Comparison of ENCODE assay signal across 14 mouse cellular contexts in genomic region chr9:63727070-63727469, GRCm38 (mm10). TPM values are rescaled to one million over a fixed set of nuclear protein-coding genes. Genes with fewer than 3 reads are reported as not detected.
DNase-seq lines count a peak whose midpoint lies in the region; ATAC-seq and TF ChIP-seq lines count a peak whose summit lies in the region.
"Had no signal": no experiment of that assay in that cellular context is flagged by ENCODE, and none has a peak within 500 bp of the region (broad histone marks: within the 10 kb centered on the region; RNA-seq: fewer than 3 reads in every experiment).

No protein-coding gene starts in this region.

- no peak overlapping the region for H3K9ac ChIP-seq in heart, postnatal 0 days (replicated peaks; ENCODE audit: low read depth, low read length)
- no peak overlapping the region for H3K9ac ChIP-seq in embryonic facial prominence, embryonic 14.5 days (ENCODE audit: low read depth, low read length)
- H3K9ac ChIP-seq in intestine, embryonic 15.5 days, result no peak overlapping the region
- H3K9ac ChIP-seq in forebrain, embryonic 16.5 days (replicated peaks; ENCODE audit: low read depth, low read length), result no peak overlapping the region
- H3K9ac ChIP-seq in forebrain, embryonic 14.5 days (ENCODE audit: low read length), result no peak overlapping the region
- H3K9ac ChIP-seq: midbrain, embryonic 15.5 days had no signal

- H3K79me2 ChIP-seq in macrophage (ENCODE audit: inconsistent target), result no peaks in the 10 kb centered on the region; the same call in 1 of the 2 replicates

- no peak overlapping the region for H3K4me2 ChIP-seq in heart, postnatal 0 days (ENCODE audit: low read depth, low read length)
- H3K4me2 ChIP-seq in embryonic facial prominence, embryonic 14.5 days (ENCODE audit: low read depth, low read length), result no peak overlapping the region
- H3K4me2 ChIP-seq in intestine, embryonic 15.5 days (replicated peaks), result peak overlapping the region; percentile 45; the same call in 1 of the 2 replicates
- no peak overlapping the region for H3K4me2 ChIP-seq in forebrain, embryonic 16.5 days (ENCODE audit: low read length)
- H3K4me2 ChIP-seq in forebrain, embryonic 14.5 days (ENCODE audit: low read length), result no peak overlapping the region
- H3K4me2 ChIP-seq: hindbrain, embryonic 12.5 days; midbrain, embryonic 15.5 days; neural tube, embryonic 13.5 days had no signal

- DNase-seq in heart, postnatal 0 days (ENCODE audit: low spot score), result no peak
- DNase-seq in heart, adult 11 months, result no peak
- no peak for DNase-seq in embryonic facial prominence, embryonic 14.5 days (ENCODE audit: low spot score)
- no peak for DNase-seq in forebrain, embryonic 14.5 days (ENCODE audit: low spot score)
- DNase-seq: cerebellum, postnatal 36 days; layer of hippocampus, postnatal 36 days; thymus, postnatal 36 days had no signal

- no peak for ATAC-seq in heart, postnatal 0 days (ENCODE audit: insufficient read depth, low read depth)
- ATAC-seq in embryonic facial prominence, embryonic 14.5 days (ENCODE audit: low read depth), result no peak
- ATAC-seq in intestine, embryonic 15.5 days, result peak; percentile 78
- ATAC-seq in forebrain, embryonic 16.5 days, result no peak
- ATAC-seq in forebrain, embryonic 14.5 days, result no peak
- ATAC-seq: midbrain, embryonic 15.5 days had no signal

- H3K4me3 ChIP-seq in heart, postnatal 0 days (ENCODE audit: low read depth, low read length), result no peak overlapping the region
- no peak overlapping the region for H3K4me3 ChIP-seq in embryonic facial prominence, embryonic 14.5 days (ENCODE audit: low read depth, low read length)
- no peak overlapping the region for H3K4me3 ChIP-seq in intestine, embryonic 15.5 days (replicated peaks)
- no peak overlapping the region for H3K4me3 ChIP-seq in macrophage (ENCODE audit: inconsistent target)
- H3K4me3 ChIP-seq in forebrain, embryonic 16.5 days (replicated peaks; ENCODE audit: low read length), result no peak overlapping the region
- no peak overlapping the region for H3K4me3 ChIP-seq in forebrain, embryonic 14.5 days (ENCODE audit: low read depth, low read length)
- H3K4me3 ChIP-seq: erythroblast, embryonic 14.5 days; hindbrain, embryonic 12.5 days; midbrain, embryonic 15.5 days; neural tube, embryonic 13.5 days had no signal

- no peak for TF ChIP-seq CTCF in heart, postnatal 0 days (IDR thresholded peaks at IDR 0.05; ENCODE audit: low read depth)

- H3K4me1 ChIP-seq in heart, postnatal 0 days (ENCODE audit: control insufficient read depth, insufficient read depth), result peaks cover 43% of the 10 kb centered on the region
- H3K4me1 ChIP-seq in embryonic facial prominence, embryonic 14.5 days (ENCODE audit: control insufficient read depth, insufficient read depth, low read length), result peaks cover 27% of the 10 kb centered on the region
- H3K4me1 ChIP-seq in intestine, embryonic 15.5 days (replicated peaks), result peaks cover 40% of the 10 kb centered on the region
- no peaks in the 10 kb centered on the region for H3K4me1 ChIP-seq in forebrain, embryonic 16.5 days (replicated peaks; ENCODE audit: control insufficient read depth, insufficient read depth, low read length)
- no peaks in the 10 kb centered on the region for H3K4me1 ChIP-seq in forebrain, embryonic 14.5 days (ENCODE audit: control insufficient read depth, insufficient read depth, low read length)

- H3K36me3 ChIP-seq in heart, postnatal 0 days (replicated peaks; ENCODE audit: control insufficient read depth, insufficient read depth, low read length), result no peaks in the 10 kb centered on the region
- H3K36me3 ChIP-seq in embryonic facial prominence, embryonic 14.5 days (ENCODE audit: control insufficient read depth, insufficient read depth, low read length), result no peaks in the 10 kb centered on the region
- no peaks in the 10 kb centered on the region for H3K36me3 ChIP-seq in intestine, embryonic 15.5 days
- no peaks in the 10 kb centered on the region for H3K36me3 ChIP-seq in macrophage (ENCODE audit: inconsistent target)
- no peaks in the 10 kb centered on the region for H3K36me3 ChIP-seq in forebrain, embryonic 16.5 days (ENCODE audit: control insufficient read depth, insufficient read depth)
- H3K36me3 ChIP-seq in forebrain, embryonic 14.5 days (ENCODE audit: control insufficient read depth, insufficient read depth, low read length), result no peaks in the 10 kb centered on the region
- H3K36me3 ChIP-seq: hindbrain, embryonic 12.5 days; midbrain, embryonic 15.5 days; neural tube, embryonic 13.5 days had no signal

- WGBS in heart, postnatal 0 days, result 77% methylated on average over 6 of the region's 6 CpGs
- 79% methylated on average over 6 of the region's 6 CpGs for WGBS in embryonic facial prominence, embryonic 14.5 days
- WGBS in intestine, embryonic 15.5 days, result 63% methylated on average over 6 of the region's 6 CpGs
- WGBS in macrophage (ENCODE audit: missing documents), result 93% methylated on average over 6 of the region's 6 CpGs
- 96% methylated on average over 6 of the region's 6 CpGs for WGBS in forebrain, embryonic 16.5 days
- 92% methylated on average over 6 of the region's 6 CpGs for WGBS in forebrain, embryonic 14.5 days

- no peaks in the 10 kb centered on the region for H3K27me3 ChIP-seq in heart, postnatal 0 days (ENCODE audit: control insufficient read depth, insufficient read depth, low read length)
- no peaks in the 10 kb centered on the region for H3K27me3 ChIP-seq in embryonic facial prominence, embryonic 14.5 days (replicated peaks; ENCODE audit: control insufficient read depth, insufficient read depth, low read length)
- H3K27me3 ChIP-seq in intestine, embryonic 15.5 days (replicated peaks), result no peaks in the 10 kb centered on the region
- no peaks in the 10 kb centered on the region for H3K27me3 ChIP-seq in forebrain, embryonic 16.5 days (replicated peaks; ENCODE audit: control insufficient read depth, insufficient read depth, low read length)
- H3K27me3 ChIP-seq in forebrain, embryonic 14.5 days (replicated peaks; ENCODE audit: control insufficient read depth, insufficient read depth, low read length), result no peaks in the 10 kb centered on the region
- H3K27me3 ChIP-seq: hindbrain, embryonic 12.5 days; midbrain, embryonic 15.5 days; neural tube, embryonic 13.5 days had no signal

- H3K9me3 ChIP-seq in heart, postnatal 0 days (replicated peaks; ENCODE audit: control insufficient read depth, low read length), result no peaks in the 10 kb centered on the region
- H3K9me3 ChIP-seq in embryonic facial prominence, embryonic 14.5 days (ENCODE audit: control insufficient read depth, low read length), result no peaks in the 10 kb centered on the region
- H3K9me3 ChIP-seq in intestine, embryonic 15.5 days, result no peaks in the 10 kb centered on the region
- no peaks in the 10 kb centered on the region for H3K9me3 ChIP-seq in forebrain, embryonic 16.5 days (ENCODE audit: control insufficient read depth, low read length)
- no peaks in the 10 kb centered on the region for H3K9me3 ChIP-seq in forebrain, embryonic 14.5 days (replicated peaks; ENCODE audit: control insufficient read depth, low read length)
- H3K9me3 ChIP-seq: hindbrain, embryonic 12.5 days; midbrain, embryonic 15.5 days; neural tube, embryonic 13.5 days had no signal

- no peak for TF ChIP-seq EP300 in heart, postnatal 0 days (IDR thresholded peaks at IDR 0.05; ENCODE audit: low read depth)

- H3K27ac ChIP-seq in heart, postnatal 0 days (ENCODE audit: low read depth), result peak overlapping the region; percentile 80
- H3K27ac ChIP-seq in embryonic facial prominence, embryonic 14.5 days (replicated peaks; ENCODE audit: low read depth, low read length), result peak overlapping the region; percentile 74; the same call in 1 of the 2 replicates
- peak overlapping the region; percentile 90 for H3K27ac ChIP-seq in intestine, embryonic 15.5 days
- peak overlapping the region; percentile 41; the same call in 1 of the 2 replicates for H3K27ac ChIP-seq in macrophage
- no peak overlapping the region for H3K27ac ChIP-seq in forebrain, embryonic 16.5 days (ENCODE audit: low read length)
- H3K27ac ChIP-seq in forebrain, embryonic 14.5 days (ENCODE audit: low read depth, low read length), result no peak overlapping the region
- H3K27ac ChIP-seq: midbrain, embryonic 15.5 days had no signal

RNA-seq across cellular contexts. Expression of gene Smad3, which starts 30.7 kb away (rescaled TPM):
- 25.9 and 30.2 TPM in 2 replicates for total RNA-seq in heart, postnatal 0 days (2014; rRNA removed; ENCODE audit: low replicate concordance)
- 6.0 and 6.4 TPM in 2 replicates for polyA plus RNA-seq in heart, postnatal 0 days (2015; fragmentation: Nextera tagmentation; extraction: Ambion mirVana)
- polyA plus RNA-seq in embryonic facial prominence, embryonic 14.5 days (2014; fragmentation: Nextera tagmentation; extraction: Ambion mirVana), result 17.0 and 19.3 TPM in 2 replicates
- 14.8 and 15.3 TPM in 2 replicates for polyA plus RNA-seq in intestine, embryonic 15.5 days (2015; fragmentation: Nextera tagmentation; extraction: Ambion mirVana)
- 10 to 100 TPM; 10.5 to 76.5 (median 36.5) TPM for total RNA-seq in macrophage (2018; cell fraction: chromatin; rRNA removed)
- total RNA-seq in macrophage (2018; cell fraction: cytosol; rRNA removed), result 10 to 100 TPM in 19 of 26 experiments, 1 to 10 TPM in 7; 6.8 to 18.9 (median 14.1) TPM
- 10 to 100 TPM; 13.1 to 61.7 (median 28.8) TPM for total RNA-seq in macrophage (2018; cell fraction: nucleus; rRNA removed)
- polyA plus RNA-seq in macrophage (2018), result 9.9 to 14.5 TPM (median 12.2 TPM) in 3 replicates
- polyA plus RNA-seq in forebrain, embryonic 16.5 days (2015; fragmentation: Nextera tagmentation; extraction: Ambion mirVana), result 7.4 and 7.8 TPM in 2 replicates
- 5.1 and 5.4 TPM in 2 replicates for polyA plus RNA-seq in forebrain, embryonic 14.5 days (2014; fragmentation: Nextera tagmentation; extraction: Ambion mirVana)

Comparison
In these comparisons a context has a peak if more than half of its experiments do, and no peak if none do; other contexts are left out.
1. H3K27ac ChIP-seq: peak in heart, postnatal 0 days (single experiment), embryonic facial prominence, embryonic 14.5 days (single experiment), intestine, embryonic 15.5 days (single experiment) and macrophage (single experiment); none in forebrain, embryonic 16.5 days (single experiment) and forebrain, embryonic 14.5 days (single experiment).